8 mouse cellular contexts compared by ENCODE assay signal in genomic region chr13:46534171-46534968, GRCm38 (mm10). TPM values are rescaled to one million over a fixed set of nuclear protein-coding genes. Genes with fewer than 3 reads are reported as not detected.
DNase-seq lines count a peak whose midpoint lies in the region; ATAC-seq and TF ChIP-seq lines count a peak whose summit lies in the region.

No protein-coding gene starts in this region.

- H3K4me1 ChIP-seq in stomach, embryonic 14.5 days (ENCODE audit: control insufficient read depth, insufficient read depth, low read length): peaks cover 8% of the 10 kb centered on the region; the same call in 1 of the 2 replicates
- H3K4me1 ChIP-seq in stomach, postnatal 0 days (replicated peaks; ENCODE audit: control insufficient read depth, insufficient read depth): no peaks in the 10 kb centered on the region

- H3K4me2 ChIP-seq in stomach, embryonic 14.5 days (replicated peaks; ENCODE audit: low read depth, low read length): peak overlapping the region; percentile 17
- H3K4me2 ChIP-seq in stomach, postnatal 0 days (replicated peaks; ENCODE audit: low read depth): no peak overlapping the region

- no peaks in the 10 kb centered on the region for H3K36me3 ChIP-seq in stomach, embryonic 14.5 days (ENCODE audit: control insufficient read depth, insufficient read depth, low read length)
- H3K36me3 ChIP-seq in stomach, postnatal 0 days (ENCODE audit: control insufficient read depth, insufficient read depth, low read length): no peaks in the 10 kb centered on the region

- no peak overlapping the region for H3K27ac ChIP-seq in stomach, embryonic 14.5 days (ENCODE audit: low read length)
- H3K27ac ChIP-seq in stomach, postnatal 0 days (replicated peaks): no peak overlapping the region

- no peaks in the 10 kb centered on the region for H3K27me3 ChIP-seq in stomach, embryonic 14.5 days (ENCODE audit: control insufficient read depth, insufficient read depth, low read length)
- H3K27me3 ChIP-seq in stomach, postnatal 0 days (ENCODE audit: control insufficient read depth, insufficient read depth, low read length): no peaks in the 10 kb centered on the region

- no peaks in the 10 kb centered on the region for H3K9me3 ChIP-seq in stomach, embryonic 14.5 days (ENCODE audit: control insufficient read depth, low read depth, low read length)
- no peaks in the 10 kb centered on the region for H3K9me3 ChIP-seq in stomach, postnatal 0 days (ENCODE audit: control insufficient read depth, low read length)

- no peak for TF ChIP-seq EP300 in stomach, postnatal 0 days (optimal IDR thresholded peaks at IDR 0.05)

- DNase-seq in stomach, postnatal 0 days (ENCODE audit: low spot score): no peak
- peak; percentile 69 for DNase-seq in gastrocnemius, postnatal 25 days
- DNase-seq in mesoderm, embryonic 11.5 days (ENCODE audit: low read depth, low spot score): peak; percentile 67
- DNase-seq in adrenal gland, postnatal 4 days (ENCODE audit: low spot score in 2 of 2): no peak
- no peak for DNase-seq in cerebellum, adult 9-10 months
- DNase-seq in adrenal gland, postnatal 10 days: no peak
- DNase-seq in MN1 (ENCODE audit: low spot score): no peak

- H3K4me3 ChIP-seq in stomach, embryonic 14.5 days (ENCODE audit: low read depth, low read length): no peak overlapping the region
- H3K4me3 ChIP-seq in stomach, postnatal 0 days (ENCODE audit: low read depth, low read length): no peak overlapping the region

- TF ChIP-seq CTCF in stomach, postnatal 0 days (IDR thresholded peaks at IDR 0.05; ENCODE audit: low read depth): no peak

- no peak overlapping the region for H3K9ac ChIP-seq in stomach, embryonic 14.5 days (replicated peaks; ENCODE audit: low read depth, low read length)
- no peak overlapping the region for H3K9ac ChIP-seq in stomach, postnatal 0 days (ENCODE audit: low read length)

- WGBS in stomach, embryonic 14.5 days: 26% methylated on average over 11 of the region's 11 CpGs
- 26% methylated on average over 11 of the region's 11 CpGs for WGBS in stomach, postnatal 0 days

- no peak for ATAC-seq in stomach, embryonic 14.5 days (ENCODE audit: insufficient number of reproducible peaks, insufficient read depth, low FRiP score, low read depth)
- no peak for ATAC-seq in stomach, postnatal 0 days (ENCODE audit: low FRiP score, low TSS enrichment)

RNA-seq across cellular contexts. Expression of gene Cap2, which starts 32.7 kb away (rescaled TPM):
- 8.5 TPM in 2 replicates for polyA plus RNA-seq in stomach, embryonic 14.5 days (2014; fragmentation: Nextera tagmentation; extraction: Ambion mirVana)
- polyA plus RNA-seq in stomach, postnatal 0 days (2015; fragmentation: Nextera tagmentation; extraction: Ambion mirVana): 5.6 and 6.6 TPM in 2 replicates
- 100 to 1,000 TPM; 281 to 304 TPM for total RNA-seq in gastrocnemius, postnatal 25 days (2021)
- 10 to 100 TPM in 1 of 2 experiments, 1 to 10 TPM in 1; 3.5 to 10.8 TPM for total RNA-seq in adrenal gland, postnatal 4 days (2021)
- 10 to 100 TPM in 1 of 2 experiments, 1 to 10 TPM in 1; 5.5 to 16.8 TPM for total RNA-seq in adrenal gland, postnatal 10 days (2021)

Comparison
In these comparisons a context has a peak if more than half of its experiments do, and no peak if none do; other contexts are left out.
1. DNase-seq: peak in gastrocnemius, postnatal 25 days (single experiment) and mesoderm, embryonic 11.5 days (single experiment); none in stomach, postnatal 0 days (single experiment), adrenal gland, postnatal 4 days (0 of 2), cerebellum, adult 9-10 months (single experiment), adrenal gland, postnatal 10 days (single experiment) and MN1 (single experiment).
2. RNA of gene Cap2, which starts 32.7 kb away (total RNA-seq): 281 to 304 TPM in gastrocnemius, postnatal 25 days; 5.5 to 16.8 TPM in adrenal gland, postnatal 10 days and 3.5 to 10.8 TPM in adrenal gland, postnatal 4 days; every median in the first group is over 10 times any median in the second.